Mouse (Mus musculus) brain, adult 2 months (tissue): ENCODE measurements around the gene Kiss1.
A peak's percentile ranks its signal among the peaks of the same experiment; 100 is the strongest.

Experiments used
- DNase-seq: peaks from one replicate; pipeline ENCODE4 v3.0.0; 2011; ENCODE audit warnings: low read depth, low spot score

The Kiss1 gene

DNA sequence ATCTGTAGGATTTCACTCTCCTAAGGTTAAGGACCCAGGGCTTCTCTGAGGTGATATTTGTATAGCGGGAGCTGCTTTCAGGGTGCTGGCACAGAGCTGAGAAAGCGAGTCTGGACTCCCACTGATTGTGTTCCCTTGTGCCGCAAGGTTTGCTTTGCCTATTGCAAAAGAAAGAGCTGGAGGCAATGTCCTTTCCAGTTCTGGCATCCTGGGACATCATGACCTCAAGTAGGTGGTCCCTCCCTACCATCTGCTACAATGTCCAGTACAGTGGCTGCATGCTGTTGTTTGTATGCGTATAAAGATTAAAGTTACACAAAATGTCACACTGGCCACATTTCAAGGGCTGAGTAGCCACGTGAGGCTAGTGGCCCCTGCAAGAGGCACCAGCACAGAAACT, 40.4 kb downstream of the Kiss1 start:
- no peak for DNase-seq

DNA sequence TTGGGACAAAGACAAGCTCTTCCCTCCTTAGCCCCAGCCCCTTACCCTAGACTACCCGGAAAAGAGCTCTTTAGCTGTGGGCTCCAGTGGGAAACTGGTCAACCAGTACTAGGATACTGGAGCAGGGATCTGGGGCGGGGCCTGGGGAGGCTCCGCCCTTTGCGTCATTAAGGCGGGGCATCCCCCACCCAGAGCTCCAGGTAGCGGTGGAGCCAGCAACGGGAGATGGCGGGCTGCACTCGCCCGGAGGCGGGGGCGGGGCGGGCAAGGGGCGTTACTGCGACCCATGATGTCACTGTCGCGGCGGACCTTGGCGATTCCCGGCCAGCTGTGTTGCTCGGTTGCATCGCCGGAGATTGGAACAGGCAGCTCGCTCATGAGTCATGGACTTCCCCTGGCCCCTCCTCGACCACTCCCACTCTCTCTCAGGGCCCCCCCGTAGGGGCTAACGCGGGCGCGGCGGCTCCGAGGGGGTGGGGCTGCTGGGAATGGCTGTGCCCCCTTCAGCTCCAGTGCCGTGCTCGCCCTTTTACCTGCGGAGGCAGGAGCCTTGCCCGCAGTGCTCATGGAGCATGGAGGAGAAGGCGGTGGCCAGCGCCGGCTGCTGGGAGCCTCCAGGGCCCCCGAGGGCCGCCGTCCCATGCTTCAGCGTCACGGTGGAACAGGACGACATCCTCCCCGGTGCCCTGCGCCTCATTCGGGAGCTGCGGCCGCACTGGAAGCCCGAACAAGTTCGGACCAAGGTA, 41.8 kb downstream of the Kiss1 start, which contains the start of gene Etnk2:
TSS of gene Etnk2 (plus strand) at position 297 of the 746 bp plus-strand sequence.
- DNase-seq, result peak; percentile 66

DNA sequence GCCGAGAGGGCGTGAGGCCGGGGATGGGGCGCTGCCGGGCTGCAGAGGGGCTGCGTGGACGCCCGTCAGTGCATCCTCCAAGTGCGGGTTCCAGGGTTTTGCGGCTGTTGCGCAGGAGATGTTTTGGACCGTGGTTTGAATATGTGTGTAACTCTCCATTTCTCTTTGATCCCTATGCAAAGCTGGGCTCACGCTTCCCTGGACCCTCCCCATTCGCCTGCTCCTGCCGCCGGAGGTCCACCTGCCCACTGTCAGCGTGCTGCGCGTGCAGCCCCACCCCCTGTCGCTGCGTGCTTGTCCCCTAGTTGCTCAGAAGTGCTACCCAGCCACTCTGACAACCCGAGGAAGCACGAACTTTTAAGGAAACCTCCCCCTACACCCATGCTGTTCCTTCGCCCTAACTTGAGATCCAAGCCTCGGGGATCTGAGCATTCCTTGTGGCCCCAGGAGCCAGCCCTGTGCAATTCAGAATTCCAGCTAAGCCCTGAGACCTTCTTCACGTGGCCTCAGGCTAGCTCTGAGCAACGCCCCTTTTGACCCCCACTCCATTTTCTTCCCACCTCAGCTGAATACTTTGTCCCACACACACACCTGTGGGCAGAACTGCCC, 42.5 kb downstream of the Kiss1 start:
- peak; percentile 42 for DNase-seq

DNA sequence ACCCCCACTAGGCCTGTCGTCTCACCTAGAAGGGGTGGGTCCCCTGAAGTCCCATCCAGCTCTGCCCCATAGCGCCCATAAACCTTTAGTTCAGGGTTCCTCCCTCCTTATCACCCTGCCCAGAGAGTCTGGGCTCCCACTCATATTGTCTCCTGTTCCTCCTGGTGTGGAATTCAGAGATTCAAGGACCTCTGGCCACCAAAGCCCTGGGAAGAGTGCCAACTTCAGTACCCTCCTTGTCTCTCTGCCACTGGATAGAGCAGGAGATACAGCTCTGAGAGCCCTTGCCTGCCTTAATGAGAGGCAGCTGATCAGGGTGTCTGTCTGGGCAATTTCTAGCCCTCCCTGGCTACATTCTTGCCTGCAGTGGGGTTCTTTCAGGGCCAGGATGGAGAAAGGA, 43.2 kb downstream of the Kiss1 start:
- no peak for DNase-seq

DNA sequence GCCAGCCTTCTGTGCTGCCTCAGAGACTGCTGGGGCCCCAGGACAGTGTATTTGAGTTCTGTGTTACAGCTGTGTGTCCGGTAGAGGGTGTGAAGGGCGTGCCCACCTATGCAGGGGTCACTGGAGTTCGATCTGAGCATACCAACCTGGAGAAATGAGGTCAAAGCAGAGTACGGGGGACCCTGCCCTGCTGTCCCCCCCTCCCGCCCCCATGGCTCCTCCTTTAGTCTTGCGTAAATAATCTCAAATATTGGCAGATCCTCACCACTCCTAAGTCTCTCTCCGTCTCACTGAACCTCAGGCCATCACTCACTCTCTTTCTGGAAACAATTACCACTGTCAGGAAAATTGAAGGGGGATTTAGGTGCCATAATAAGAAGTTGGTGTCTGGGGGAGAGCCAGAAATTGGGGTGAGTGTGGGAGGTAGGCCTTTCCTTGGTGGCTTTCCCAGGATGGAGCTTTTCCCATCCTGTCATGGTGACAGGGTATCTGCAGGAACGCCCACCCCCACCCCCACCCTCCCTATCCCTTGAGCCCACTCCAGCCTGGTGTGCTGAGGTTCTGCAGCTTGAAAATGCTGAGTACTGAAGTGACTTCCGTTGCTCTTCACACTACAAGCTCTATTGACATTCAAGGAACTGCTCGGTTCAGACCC, 45.4 kb downstream of the Kiss1 start:
- DNase-seq, result peak; percentile 53

DNA sequence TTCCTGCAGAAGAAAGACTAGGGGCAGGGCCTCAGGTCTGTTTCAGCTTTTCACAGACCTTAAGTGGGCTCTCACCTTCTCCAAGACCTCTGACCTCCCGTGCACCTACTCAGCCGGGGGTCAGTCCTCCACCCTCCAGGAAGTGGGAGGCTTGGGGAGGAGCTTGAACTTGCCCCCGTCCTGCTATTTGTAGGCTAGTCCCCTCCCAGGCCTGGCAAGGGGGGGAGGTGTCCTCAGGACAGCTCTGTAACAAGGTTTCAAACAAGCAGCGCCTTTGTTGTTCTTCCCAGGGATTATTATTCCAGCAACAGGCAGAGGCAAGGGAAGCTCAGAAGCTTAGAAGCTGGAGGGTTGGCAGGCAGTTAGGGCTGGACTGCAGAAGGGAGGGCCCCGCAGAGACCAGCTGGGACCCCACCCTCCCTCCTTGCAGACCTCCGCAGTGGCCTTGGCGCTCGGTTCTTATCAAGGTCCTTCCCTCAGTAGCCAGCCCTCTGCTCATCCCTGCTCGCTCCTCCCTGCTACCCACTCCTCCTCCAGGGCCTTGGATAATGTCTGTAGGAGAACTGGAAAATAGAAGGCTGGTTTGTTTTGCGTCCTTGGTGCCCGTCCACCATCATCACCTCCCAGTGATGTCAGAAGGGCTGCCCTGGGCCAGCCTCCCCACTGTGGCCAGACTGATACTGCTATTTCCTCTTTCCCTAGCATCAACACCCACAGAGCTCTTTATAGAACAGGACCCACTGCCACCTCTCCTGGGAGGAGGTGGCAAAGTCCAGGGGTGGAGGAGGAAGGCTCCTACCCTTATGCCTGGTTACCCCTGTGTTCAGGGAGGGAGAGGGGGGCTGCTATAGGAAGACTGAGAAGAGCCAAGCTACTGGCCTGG, 46.2 kb downstream of the Kiss1 start:
- peak; percentile 32 for DNase-seq

DNA sequence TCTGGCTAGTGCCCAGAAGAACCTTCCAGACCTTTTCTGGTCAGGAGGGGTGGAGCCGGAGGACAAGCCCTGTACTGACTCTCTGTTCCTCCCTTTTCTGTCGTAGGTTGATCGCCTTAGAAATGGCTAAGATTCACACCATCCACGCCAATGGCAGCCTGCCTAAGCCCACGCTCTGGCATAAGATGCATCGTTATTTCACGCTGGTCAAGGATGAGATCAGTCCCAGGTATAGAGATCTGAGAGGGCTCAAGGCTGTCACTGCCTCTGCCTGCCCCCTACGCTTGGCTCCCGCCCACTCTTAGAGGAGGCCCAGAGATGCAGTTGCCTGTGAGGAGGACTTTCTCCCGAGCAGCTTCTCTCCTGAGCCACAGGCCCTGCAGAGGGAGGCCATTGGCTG, 47.0 kb downstream of the Kiss1 start:
- peak; percentile 79 for DNase-seq

DNA sequence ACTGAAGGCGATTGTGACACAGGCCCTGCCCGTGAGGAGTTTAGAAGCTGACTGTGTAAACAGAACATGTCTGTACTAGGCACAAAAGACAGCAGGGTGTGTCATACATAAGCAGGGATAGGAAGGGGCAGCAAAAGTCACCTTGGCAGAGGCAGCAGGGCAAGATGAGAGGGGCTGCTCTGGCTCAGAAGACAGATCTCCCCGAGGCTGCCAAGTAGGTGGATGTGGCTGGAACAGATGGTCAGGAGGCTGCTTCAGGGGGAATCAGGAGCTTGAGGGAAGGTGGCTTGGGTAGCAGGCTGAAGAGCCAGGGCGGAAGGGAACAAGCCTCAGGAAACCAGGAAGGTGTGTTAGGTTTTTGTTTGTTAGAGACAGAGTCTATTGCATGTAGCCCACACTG, 48.7 kb downstream of the Kiss1 start:
- DNase-seq, result peak; percentile 16

DNA sequence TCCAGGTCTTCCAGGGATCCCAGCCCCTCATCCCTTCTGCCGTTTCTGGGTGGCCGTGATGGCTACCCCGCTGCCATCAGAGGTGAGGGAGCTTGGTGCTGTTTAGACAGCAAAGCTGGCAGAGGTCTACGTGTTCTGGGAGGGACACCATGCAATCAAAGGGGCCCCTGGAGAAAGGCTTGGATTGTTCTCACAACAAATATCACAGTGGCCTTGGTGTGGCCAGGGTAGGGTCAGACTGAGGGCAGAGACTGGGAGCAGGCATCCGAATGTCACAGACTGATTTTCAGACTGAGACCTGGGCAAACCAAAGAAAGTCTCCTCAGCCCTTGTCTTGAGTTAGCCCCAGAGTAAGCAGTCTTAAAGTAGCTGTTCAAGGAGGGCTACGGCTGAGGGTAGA, 49.8 kb downstream of the Kiss1 start:
- DNase-seq, result no peak

DNA sequence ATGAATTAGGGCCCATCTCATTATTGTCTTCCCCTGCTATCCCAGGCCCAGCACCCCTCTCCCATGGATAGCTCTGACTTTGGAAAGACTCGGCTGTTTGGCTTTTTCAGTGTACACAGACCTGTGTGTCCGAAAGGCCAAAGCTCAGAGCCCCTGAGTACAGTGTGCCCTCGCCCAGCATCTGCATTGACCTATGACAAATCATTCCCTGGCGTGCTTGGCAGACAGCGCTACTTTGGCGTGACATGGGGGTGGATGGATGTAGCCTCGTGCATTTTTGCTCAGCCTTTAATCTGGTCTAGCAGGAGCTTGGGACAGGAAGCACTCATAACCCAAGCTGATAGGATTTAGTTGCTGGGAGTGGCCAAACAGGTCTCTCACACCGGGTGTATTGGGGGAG, 50.4 kb downstream of the Kiss1 start:
- DNase-seq, result no peak

DNA sequence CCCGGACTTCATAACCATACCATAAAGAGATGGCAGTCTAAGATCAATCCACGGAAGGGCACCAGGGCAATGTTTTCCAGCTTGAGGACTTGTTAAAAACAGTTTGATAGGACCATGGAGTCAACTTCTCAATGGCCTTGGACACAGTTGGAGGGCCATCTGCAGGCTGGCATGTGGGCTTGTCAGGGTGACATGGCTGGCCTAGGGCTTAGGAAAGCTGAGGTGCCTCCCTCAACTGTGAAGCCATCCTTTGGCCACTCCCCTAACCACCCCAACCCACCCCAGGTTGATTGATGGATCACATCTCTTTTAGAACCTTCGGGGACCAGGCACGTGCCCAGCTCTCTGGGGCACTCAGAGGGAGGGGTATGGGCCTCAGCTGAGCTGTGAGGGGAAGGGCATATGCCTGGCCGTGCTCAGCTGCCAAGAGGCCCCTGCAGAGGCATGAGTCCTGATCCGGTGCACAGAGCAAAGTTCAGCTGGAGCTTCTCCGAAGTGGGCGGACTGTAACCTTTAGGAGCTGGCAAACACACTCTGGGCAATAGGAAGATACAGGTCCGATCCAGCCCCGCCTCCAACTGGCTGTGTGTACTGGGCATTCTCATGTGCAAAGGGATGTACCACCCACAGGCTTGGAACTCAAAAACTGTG, 54.1 kb downstream of the Kiss1 start:
- peak; percentile 29 for DNase-seq

DNA sequence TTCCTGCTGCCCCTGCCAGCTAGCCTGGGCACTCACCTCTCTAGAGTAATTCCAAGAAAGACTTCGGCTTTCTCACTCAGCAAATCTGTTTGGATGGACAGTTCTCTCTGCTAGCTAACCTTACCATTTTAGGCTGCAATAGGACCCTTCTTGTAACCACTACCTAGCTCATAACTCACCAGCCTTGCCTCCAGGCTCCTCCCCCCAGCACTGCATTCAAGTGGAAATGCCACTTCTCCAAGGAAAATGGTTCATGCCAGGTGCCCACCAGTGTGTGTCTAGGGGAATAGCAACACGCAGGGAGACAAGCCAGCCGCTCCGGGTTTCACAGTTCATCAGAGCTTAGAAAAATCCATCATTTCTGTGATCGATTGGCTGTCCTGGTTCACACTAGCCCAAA, 55.9 kb downstream of the Kiss1 start:
- DNase-seq, result no peak
